Mouse (Mus musculus) erythroblast, embryonic 14.5 days (primary cell): Measurements from ENCODE around the gene Itga10.

Experiments
- GATA1 ChIP-seq: IDR thresholded peaks from 2 replicates; pipeline ENCODE4 v1.6.1; 2012; ENCODE audit warnings: low read length, inconsistent platforms, mixed read lengths
- TAL1 ChIP-seq: IDR thresholded peaks from 3 replicates; pipeline ENCODE4 v1.6.1; 2012; ENCODE audit warnings: low read length, inconsistent platforms, mixed read lengths

- no peak for TF ChIP-seq GATA1
- no peak for TF ChIP-seq TAL1
Measured at GRCm38 (mm10) chr3:96617941-96618340, 27.4 kb upstream of the Itga10 start.
